Mouse (Mus musculus): ENCODE results near the gene Creg2. TPM values are rescaled to one million over a fixed set of nuclear protein-coding genes. Genes with fewer than 3 reads are reported as not detected.

Gene Creg2
- polyA plus RNA-seq, 1 experiment = 0.16 TPM

DNA sequence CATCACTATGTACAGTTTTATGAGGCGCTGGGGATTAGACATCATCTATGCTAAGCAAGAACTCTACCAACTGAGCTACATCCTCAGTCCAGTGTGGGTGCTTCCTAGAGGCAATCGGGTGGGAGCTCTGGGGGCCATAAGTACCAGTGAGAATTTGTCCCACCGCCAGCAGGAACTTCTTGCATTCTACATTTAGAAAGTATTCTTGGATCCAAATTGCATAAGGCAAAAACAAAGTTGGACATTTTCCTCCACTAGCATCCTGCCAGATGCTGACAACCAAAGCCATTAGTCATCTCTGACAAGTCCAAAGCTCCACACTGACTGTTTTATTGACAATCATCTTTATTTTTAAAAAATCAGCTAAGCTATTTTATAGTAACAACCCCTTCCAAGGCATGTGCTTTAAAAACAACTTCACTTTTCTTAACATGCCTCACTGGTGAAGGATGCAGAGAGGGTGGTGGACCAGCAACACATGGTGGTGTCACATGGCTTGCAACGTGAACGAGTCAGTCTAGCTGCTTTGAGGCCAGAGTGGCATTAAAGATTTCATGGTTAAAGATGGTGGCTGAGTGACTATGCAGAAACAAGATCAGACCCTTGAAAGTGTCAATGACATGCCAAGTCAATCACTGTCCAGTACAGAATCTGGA is 25.1 kb upstream of the Creg2 start:
- Histone ChIP-seq H3K27ac (ENCODE audit: control insufficient read depth, insufficient read depth, low read length) (no peak overlapping the region), H3K4me1 (replicated peaks; ENCODE audit: control insufficient read depth, insufficient read depth, low read length) (no peaks in the 10 kb centered on the region), H3K36me3 (ENCODE audit: control insufficient read depth, insufficient read depth, low read length) (no peaks in the 10 kb centered on the region), H3K27me3 (ENCODE audit: control insufficient read depth, insufficient read depth, low read length) (no peaks in the 10 kb centered on the region), H3K4me3 (ENCODE audit: control insufficient read depth, insufficient read depth, low read length) (no peak overlapping the region)
- 89% methylated on average over 5 of the region's 5 CpGs for WGBS
- no peak for DNase-seq
- no peak for TF ChIP-seq POLR2A (IDR thresholded peaks at IDR 0.05; ENCODE audit: control insufficient read depth, extremely low read depth, insufficient read depth, low read length, poor library complexity)

GRCm38 (mm10) chr1:39672362-39673105 is 21.3 kb upstream of the Creg2 start:
- no peak overlapping the region for H3K4me3 ChIP-seq (ENCODE audit: control insufficient read depth, insufficient read depth, low read length)
- WGBS = 97% methylated on average over 9 of the region's 9 CpGs
- DNase-seq = no peak
- TF ChIP-seq POLR2A (IDR thresholded peaks at IDR 0.05; ENCODE audit: control insufficient read depth, extremely low read depth, insufficient read depth, low read length, poor library complexity) (no peak), CTCF (IDR thresholded peaks at IDR 0.05; ENCODE audit: borderline replicate concordance, control insufficient read depth, extremely low read depth, insufficient read depth, low read length, poor library complexity) (no peak)
- no peaks in the 10 kb centered on the region for H3K27me3 ChIP-seq (ENCODE audit: control insufficient read depth, insufficient read depth, low read length)
- H3K27ac ChIP-seq (ENCODE audit: control insufficient read depth, insufficient read depth, low read length) = no peak overlapping the region
- H3K4me1 ChIP-seq (replicated peaks; ENCODE audit: control insufficient read depth, insufficient read depth, low read length) = no peaks in the 10 kb centered on the region
- no peaks in the 10 kb centered on the region for H3K36me3 ChIP-seq (ENCODE audit: control insufficient read depth, insufficient read depth, low read length)

DNA sequence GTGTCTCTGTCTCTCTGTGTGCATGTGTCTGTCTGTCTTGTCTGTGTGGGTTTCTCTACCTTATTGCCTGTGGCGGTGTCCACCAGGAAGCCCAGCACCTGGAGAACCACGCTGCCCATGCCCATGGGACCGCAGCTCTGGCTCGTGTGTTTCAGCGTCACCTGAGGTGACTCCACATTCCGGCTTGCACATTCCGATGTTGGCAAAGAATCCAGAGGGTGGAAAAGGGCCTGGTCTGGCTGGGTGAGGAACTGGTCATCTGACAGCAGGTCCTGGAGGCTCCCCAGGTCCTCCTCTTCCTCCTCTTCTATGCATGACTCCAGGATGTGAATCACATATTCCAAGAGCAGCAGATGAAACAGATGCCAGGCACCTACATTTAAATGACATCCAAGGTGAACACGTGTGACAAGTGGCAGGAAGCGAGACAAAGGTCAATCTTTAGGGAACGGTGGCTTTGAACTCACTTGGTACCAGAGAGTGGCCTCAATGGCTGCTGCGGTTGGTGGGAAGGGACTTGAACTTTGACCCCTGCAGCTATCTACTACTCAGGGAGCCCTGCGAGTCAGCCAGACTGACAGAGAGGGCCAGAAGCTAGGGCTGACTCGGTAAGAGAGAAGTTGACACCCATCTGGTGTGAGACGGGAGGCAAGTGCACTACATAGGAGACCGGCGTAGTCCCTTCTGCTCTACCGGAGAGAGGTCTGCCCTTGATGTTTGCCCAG is 19.1 kb upstream of the Creg2 start:
- WGBS = 97% methylated on average over 17 of the region's 17 CpGs
- Histone ChIP-seq H3K27me3 (ENCODE audit: control insufficient read depth, insufficient read depth, low read length) (no peaks in the 10 kb centered on the region), H3K27ac (ENCODE audit: control insufficient read depth, insufficient read depth, low read length) (no peak overlapping the region), H3K4me3 (ENCODE audit: control insufficient read depth, insufficient read depth, low read length) (no peak overlapping the region), H3K36me3 (ENCODE audit: control insufficient read depth, insufficient read depth, low read length) (no peaks in the 10 kb centered on the region), H3K4me1 (replicated peaks; ENCODE audit: control insufficient read depth, insufficient read depth, low read length) (no peaks in the 10 kb centered on the region)
- no peak for DNase-seq
- TF ChIP-seq CTCF (IDR thresholded peaks at IDR 0.05; ENCODE audit: borderline replicate concordance, control insufficient read depth, extremely low read depth, insufficient read depth, low read length, poor library complexity) (no peak), POLR2A (IDR thresholded peaks at IDR 0.05; ENCODE audit: control insufficient read depth, extremely low read depth, insufficient read depth, low read length, poor library complexity) (no peak)

GRCm38 (mm10) chr1:39666751-39667252 is 15.5 kb upstream of the Creg2 start:
- no peak for DNase-seq
- Histone ChIP-seq H3K4me1 (replicated peaks; ENCODE audit: control insufficient read depth, insufficient read depth, low read length) (no peaks in the 10 kb centered on the region), H3K27me3 (ENCODE audit: control insufficient read depth, insufficient read depth, low read length) (no peaks in the 10 kb centered on the region), H3K27ac (ENCODE audit: control insufficient read depth, insufficient read depth, low read length) (no peak overlapping the region), H3K36me3 (ENCODE audit: control insufficient read depth, insufficient read depth, low read length) (no peaks in the 10 kb centered on the region), H3K4me3 (ENCODE audit: control insufficient read depth, insufficient read depth, low read length) (no peak overlapping the region)
- WGBS = 94% methylated on average over 12 of the region's 12 CpGs
- no peak for TF ChIP-seq CTCF (IDR thresholded peaks at IDR 0.05; ENCODE audit: borderline replicate concordance, control insufficient read depth, extremely low read depth, insufficient read depth, low read length, poor library complexity)
- TF ChIP-seq POLR2A (IDR thresholded peaks at IDR 0.05; ENCODE audit: control insufficient read depth, extremely low read depth, insufficient read depth, low read length, poor library complexity) = no peak

GRCm38 (mm10) chr1:39664039-39664625 is 12.9 kb upstream of the Creg2 start:
- Histone ChIP-seq H3K36me3 (ENCODE audit: control insufficient read depth, insufficient read depth, low read length) (no peaks in the 10 kb centered on the region), H3K4me1 (replicated peaks; ENCODE audit: control insufficient read depth, insufficient read depth, low read length) (no peaks in the 10 kb centered on the region), H3K4me3 (ENCODE audit: control insufficient read depth, insufficient read depth, low read length) (no peak overlapping the region), H3K27me3 (ENCODE audit: control insufficient read depth, insufficient read depth, low read length) (no peaks in the 10 kb centered on the region), H3K27ac (ENCODE audit: control insufficient read depth, insufficient read depth, low read length) (no peak overlapping the region)
- TF ChIP-seq POLR2A (IDR thresholded peaks at IDR 0.05; ENCODE audit: control insufficient read depth, extremely low read depth, insufficient read depth, low read length, poor library complexity) = no peak
- no peak for TF ChIP-seq CTCF (IDR thresholded peaks at IDR 0.05; ENCODE audit: borderline replicate concordance, control insufficient read depth, extremely low read depth, insufficient read depth, low read length, poor library complexity)
- DNase-seq = no peak
- WGBS = 92% methylated on average over 7 of the region's 7 CpGs

- 98% methylated on average over 4 of the region's 4 CpGs for WGBS
- H3K27me3 ChIP-seq (ENCODE audit: control insufficient read depth, insufficient read depth, low read length) = no peaks in the 10 kb centered on the region
- no peak for TF ChIP-seq CTCF (IDR thresholded peaks at IDR 0.05; ENCODE audit: borderline replicate concordance, control insufficient read depth, extremely low read depth, insufficient read depth, low read length, poor library complexity)
- TF ChIP-seq POLR2A (IDR thresholded peaks at IDR 0.05; ENCODE audit: control insufficient read depth, extremely low read depth, insufficient read depth, low read length, poor library complexity) = no peak
- H3K27ac ChIP-seq (ENCODE audit: control insufficient read depth, insufficient read depth, low read length) = no peak overlapping the region
- no peaks in the 10 kb centered on the region for H3K4me1 ChIP-seq (replicated peaks; ENCODE audit: control insufficient read depth, insufficient read depth, low read length)
- H3K4me3 ChIP-seq (ENCODE audit: control insufficient read depth, insufficient read depth, low read length) = no peak overlapping the region
- H3K36me3 ChIP-seq (ENCODE audit: control insufficient read depth, insufficient read depth, low read length) = no peaks in the 10 kb centered on the region
- DNase-seq = no peak
Measured at GRCm38 (mm10) chr1:39663050-39663449, 11.8 kb upstream of the Creg2 start.
